22 mouse cellular contexts compared by ENCODE assay signal in the genomic region with DNA sequence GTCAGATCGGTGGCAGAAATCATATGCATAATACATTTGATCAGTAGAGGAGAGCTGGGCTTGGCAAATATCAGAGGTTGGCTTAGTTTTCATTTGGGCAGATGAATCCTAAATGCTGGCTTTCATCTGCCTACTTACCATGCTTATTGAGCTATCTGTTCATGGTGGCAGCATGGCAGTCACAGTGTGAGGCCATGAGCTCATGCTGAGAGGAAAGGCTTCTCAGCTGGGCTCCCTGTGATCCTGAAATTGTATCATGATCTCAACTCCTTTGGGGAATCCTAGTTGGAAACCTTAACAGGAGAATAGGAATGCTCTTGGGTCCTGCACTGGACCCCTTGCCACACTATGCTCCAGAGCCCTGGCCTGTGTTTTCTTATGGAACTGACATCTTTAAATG.
"Had no signal": no experiment of that assay in that cellular context is flagged by ENCODE, and none has a peak within 500 bp of the region (broad histone marks: within the 10 kb centered on the region; RNA-seq: fewer than 3 reads in every experiment).

No protein-coding gene starts in this region.

- H3K36me3 ChIP-seq: limb, embryonic 10.5 days; limb, embryonic 13.5 days; liver, embryonic 12.5 days; liver, embryonic 15.5 days; lung, embryonic 15.5 days; midbrain, embryonic 10.5 days; midbrain, embryonic 13.5 days; neural tube, embryonic 12.5 days; neural tube, embryonic 15.5 days; stomach, embryonic 15.5 days had no signal

- ATAC-seq: liver, embryonic 12.5 days; midbrain, embryonic 13.5 days had no signal

- H3K4me3 ChIP-seq: limb, embryonic 10.5 days; limb, embryonic 13.5 days; liver, embryonic 12.5 days; liver, embryonic 15.5 days; lung, embryonic 15.5 days; megakaryocyte, embryonic 14.5 days; midbrain, embryonic 10.5 days; midbrain, embryonic 13.5 days; neural tube, embryonic 12.5 days; neural tube, embryonic 15.5 days; stomach, embryonic 15.5 days had no signal

- DNase-seq: kidney, postnatal 25 days; layer of hippocampus, postnatal 36 days; liver; lung, adult 18-20 months; lung, postnatal 10 days; lung, postnatal 36 days; right cerebral cortex, adult 18-20 months; right cerebral cortex, postnatal 14 days; right cerebral cortex, postnatal 4 days; thymus, postnatal 25 days had no signal

- H3K9ac ChIP-seq: limb, embryonic 13.5 days; liver, embryonic 12.5 days; liver, embryonic 15.5 days; lung, embryonic 15.5 days; midbrain, embryonic 13.5 days; neural tube, embryonic 12.5 days; neural tube, embryonic 15.5 days; stomach, embryonic 15.5 days had no signal

- H3K4me1 ChIP-seq: liver, embryonic 12.5 days; liver, embryonic 15.5 days; lung, embryonic 15.5 days; megakaryocyte, embryonic 14.5 days; neural tube, embryonic 12.5 days; stomach, embryonic 15.5 days had no signal

- H3K9me3 ChIP-seq: limb, embryonic 10.5 days; limb, embryonic 13.5 days; liver, embryonic 12.5 days; lung, embryonic 15.5 days; midbrain, embryonic 10.5 days; midbrain, embryonic 13.5 days; neural tube, embryonic 12.5 days; neural tube, embryonic 15.5 days; stomach, embryonic 15.5 days had no signal

- H3K27ac ChIP-seq: kidney, postnatal 0 days; limb, embryonic 10.5 days; limb, embryonic 13.5 days; liver, embryonic 12.5 days; liver, embryonic 15.5 days; lung, embryonic 15.5 days; midbrain, embryonic 10.5 days; midbrain, embryonic 13.5 days; neural tube, embryonic 12.5 days; neural tube, embryonic 15.5 days; stomach, embryonic 15.5 days had no signal

- H3K27me3 ChIP-seq: limb, embryonic 13.5 days; liver, embryonic 12.5 days; liver, embryonic 15.5 days; lung, embryonic 15.5 days; megakaryocyte, embryonic 14.5 days; midbrain, embryonic 13.5 days; neural tube, embryonic 12.5 days; neural tube, embryonic 15.5 days; stomach, embryonic 15.5 days had no signal

- H3K4me2 ChIP-seq: limb, embryonic 13.5 days; liver, embryonic 12.5 days; liver, embryonic 15.5 days; lung, embryonic 15.5 days; midbrain, embryonic 13.5 days; neural tube, embryonic 12.5 days; neural tube, embryonic 15.5 days; stomach, embryonic 15.5 days had no signal
